Mouse (Mus musculus) kidney, adult 9 months (tissue): Measurements from ENCODE around the gene Crebrf.

Experiments used
- DNase-seq: peaks from one replicate; pipeline ENCODE4 v3.0.0; 2022

Crebrf gene

GRCm38 (mm10) chr17:26705463-26706359 is 9.7 kb upstream of the Crebrf start:
- DNase-seq = no peak

DNA sequence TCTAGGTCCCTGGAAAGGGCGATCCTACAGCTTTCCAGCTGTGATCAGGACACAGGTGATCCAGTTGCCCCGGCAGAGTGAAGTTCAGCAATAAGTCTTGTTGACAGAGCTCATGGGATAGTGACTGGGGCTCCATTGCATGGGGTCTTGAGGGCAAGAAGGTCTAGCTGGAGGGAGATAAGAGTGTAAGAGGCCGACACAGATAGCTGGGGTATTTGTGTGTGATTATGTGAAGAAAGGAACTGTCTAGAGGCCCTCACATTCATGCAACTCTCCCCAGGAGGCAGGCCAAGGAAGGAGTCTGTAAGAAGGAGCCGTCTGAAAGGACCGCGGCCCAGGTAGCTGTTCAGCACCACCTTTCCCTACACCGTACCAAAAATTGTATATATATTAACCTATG is 8.4 kb upstream of the Crebrf start:
- no peak for DNase-seq

DNA sequence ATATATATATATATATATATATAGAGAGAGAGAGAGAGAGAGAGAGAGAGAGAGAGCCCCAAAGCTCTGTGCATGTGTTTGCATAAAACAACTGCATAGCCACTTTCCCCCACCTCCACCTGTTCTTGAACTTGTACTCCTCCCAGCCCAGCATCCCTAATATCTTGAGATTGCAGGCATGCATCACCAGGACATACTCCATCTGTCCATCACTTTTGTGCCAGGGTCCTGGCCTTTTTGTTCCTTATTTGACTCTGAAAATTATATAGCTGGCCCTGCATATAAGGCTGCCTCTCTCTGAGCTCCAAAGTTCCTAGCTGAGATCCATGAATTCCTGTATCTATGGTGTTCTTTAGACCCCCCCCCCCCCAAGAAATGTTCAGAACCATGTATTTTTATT is 7.0 kb upstream of the Crebrf start:
- no peak for DNase-seq

DNA sequence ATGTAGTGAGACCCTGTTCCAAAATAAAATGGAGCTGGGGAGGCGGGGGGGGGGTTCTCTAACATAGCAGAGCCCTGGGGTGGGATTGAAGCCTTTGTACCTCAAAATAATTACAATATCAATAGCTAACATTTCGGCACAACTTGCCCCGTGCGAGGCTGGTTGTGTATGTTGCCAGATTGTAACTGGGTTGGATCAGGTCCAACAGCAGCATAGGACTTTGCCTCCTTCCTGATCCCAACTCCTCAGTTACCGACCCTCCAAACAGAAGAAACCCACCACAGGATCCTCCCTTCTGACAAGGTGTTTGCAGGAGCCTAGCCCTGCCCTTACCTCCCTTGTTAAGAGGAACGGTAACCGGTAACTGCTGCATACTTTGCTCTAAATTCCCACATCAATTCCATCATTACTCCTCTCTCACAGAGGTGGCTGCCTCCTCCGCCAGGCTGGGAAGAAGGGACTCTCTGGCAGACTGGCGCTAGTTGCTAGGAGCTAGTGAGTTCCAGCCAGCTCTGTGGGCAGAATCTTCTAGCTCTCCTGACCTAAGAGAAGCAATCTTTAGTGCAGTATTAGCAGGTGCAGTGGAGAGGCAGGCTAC is 6.4 kb upstream of the Crebrf start:
- no peak for DNase-seq

- no peak for DNase-seq
These were observed 5.4 kb upstream of the Crebrf start for GRCm38 (mm10) chr17:26710049-26710448.

DNA sequence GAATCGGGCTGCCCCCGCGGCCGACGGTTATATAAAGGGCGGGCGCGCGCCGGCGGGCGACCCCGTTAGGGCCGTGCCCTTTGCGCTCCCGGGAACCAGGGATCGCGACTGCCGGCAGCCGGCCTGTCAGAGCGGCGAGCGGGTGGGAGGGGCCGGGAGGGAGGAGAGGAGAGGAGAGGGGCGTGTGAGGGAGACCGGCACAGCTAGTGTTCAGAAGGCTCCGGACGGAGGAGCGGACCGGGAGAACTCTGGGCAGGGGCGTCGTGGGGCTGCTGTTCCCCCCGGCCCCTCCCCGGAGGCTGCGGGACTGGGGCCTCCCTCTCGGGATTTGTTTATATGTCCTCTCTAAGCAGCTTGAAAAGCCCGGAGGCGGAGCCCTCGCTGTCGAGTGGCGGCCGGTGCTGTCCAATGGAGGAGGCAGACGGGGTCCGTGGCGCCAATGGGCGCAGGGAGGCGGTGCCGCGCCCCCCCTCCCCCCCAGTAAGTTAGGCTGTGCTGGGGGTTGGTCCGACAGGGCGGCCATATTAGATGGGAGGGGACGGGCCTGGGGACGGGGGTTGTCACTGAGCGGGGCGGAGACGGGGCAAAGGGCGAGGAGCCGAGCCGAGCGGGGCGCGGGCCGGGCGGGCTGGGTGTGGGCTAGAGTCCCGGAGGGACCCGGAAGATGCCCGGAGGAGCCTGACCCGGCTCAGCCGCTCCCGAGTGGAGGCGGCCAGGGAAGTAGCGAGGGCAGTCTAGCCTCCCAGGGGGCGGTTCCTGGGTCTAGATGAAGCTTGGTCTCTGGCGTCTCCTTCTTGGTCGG is 667 bp downstream of the Crebrf start:
- peak; percentile 97 for DNase-seq

- DNase-seq = no peak
These were observed 2.4 kb downstream of the Crebrf start for GRCm38 (mm10) chr17:26717868-26718267.

DNA sequence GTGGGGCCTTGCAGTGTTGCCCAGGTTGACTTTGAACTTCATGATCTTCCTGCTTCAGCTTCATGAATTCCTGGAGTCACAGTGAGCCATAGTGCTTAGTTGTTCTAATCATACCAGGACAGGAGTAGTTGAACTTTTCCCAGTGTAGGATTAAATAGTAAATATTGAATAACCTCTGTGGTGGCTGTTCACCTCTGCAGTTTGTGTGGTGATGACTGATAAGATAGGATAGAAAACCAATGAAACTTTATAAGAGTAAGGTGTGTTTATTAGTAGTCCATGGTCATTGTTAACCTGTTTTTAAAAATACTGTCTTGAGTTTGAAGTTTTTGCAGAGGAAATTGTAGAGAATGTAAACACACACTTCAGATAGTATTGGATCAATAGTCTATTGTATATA is 4.0 kb downstream of the Crebrf start:
- no peak for DNase-seq

- DNase-seq = no peak
These were observed 6.4 kb downstream of the Crebrf start for GRCm38 (mm10) chr17:26721802-26722201.

DNA sequence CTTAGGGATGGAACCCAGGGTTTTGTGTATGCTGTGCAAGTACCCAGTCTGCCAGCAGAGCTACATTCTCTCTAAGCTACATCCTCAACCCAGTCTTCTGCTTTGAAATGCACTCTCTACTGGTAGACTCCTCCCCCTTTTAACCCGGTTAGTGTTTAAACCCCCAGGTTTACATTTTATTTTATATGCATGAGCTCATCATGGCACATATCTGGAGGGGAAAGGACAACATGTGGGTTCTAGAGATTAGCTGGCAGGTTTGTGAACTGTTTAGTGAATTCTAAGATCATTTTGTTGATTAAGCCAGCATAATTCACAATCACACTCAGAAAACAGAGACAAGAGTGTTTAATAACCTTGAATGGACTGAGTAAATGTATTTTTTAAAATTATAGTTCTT is 9.3 kb downstream of the Crebrf start:
- no peak for DNase-seq

DNA sequence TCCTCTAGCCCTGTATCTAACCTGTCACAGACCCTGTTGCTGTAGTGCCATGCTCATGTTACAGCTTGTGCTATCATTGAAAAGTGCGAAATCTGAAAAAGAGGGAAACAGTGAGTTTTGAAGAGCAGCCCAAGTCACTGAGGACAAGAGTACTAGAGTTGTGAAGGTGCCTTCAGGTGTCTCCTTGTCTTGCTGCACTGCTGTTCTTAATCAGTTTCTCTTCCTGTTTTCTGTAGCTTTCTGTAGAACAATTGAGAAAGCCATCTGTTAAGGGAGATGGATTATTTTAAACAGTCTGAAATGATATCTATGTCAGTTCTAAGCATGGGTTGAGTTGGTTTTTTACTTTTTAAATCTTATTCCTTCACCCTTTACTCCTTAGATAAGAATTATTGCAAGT is 11.2 kb downstream of the Crebrf start:
- no peak for DNase-seq

DNA sequence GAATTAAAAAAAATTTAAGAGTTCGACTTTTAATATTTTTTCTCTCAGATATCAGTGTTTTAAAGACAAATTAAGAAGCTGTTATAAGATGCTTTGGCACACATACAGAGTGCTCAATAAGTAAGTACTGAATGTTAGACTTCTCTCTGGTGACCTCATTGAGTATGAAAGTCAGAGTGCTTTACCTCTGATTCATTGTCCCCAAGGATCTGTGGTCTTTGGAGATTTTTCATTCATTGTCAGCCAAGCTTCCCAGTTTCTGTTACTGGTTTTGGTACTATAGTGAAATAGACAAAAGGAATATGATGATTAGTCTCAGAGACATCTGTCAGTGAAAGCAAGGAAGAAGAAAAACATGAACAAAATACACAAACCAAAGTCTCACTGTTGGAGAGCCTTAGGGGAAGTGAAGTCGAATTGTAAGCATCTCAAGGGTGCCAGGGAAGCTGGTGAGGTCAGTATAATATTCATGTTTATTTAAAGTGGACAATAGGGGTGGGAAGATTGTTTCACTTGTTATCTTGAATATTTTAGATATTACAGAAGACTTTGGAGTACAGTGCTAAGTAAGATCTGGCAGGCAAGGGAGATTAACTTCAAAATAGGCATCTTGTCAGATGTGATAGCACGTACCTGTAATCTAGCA is 11.8 kb downstream of the Crebrf start:
- DNase-seq = no peak

GRCm38 (mm10) chr17:26742581-26742980 is 27.1 kb downstream of the Crebrf start:
- no peak for DNase-seq

GRCm38 (mm10) chr17:26743294-26743693 is 27.8 kb downstream of the Crebrf start:
- DNase-seq = no peak

DNA sequence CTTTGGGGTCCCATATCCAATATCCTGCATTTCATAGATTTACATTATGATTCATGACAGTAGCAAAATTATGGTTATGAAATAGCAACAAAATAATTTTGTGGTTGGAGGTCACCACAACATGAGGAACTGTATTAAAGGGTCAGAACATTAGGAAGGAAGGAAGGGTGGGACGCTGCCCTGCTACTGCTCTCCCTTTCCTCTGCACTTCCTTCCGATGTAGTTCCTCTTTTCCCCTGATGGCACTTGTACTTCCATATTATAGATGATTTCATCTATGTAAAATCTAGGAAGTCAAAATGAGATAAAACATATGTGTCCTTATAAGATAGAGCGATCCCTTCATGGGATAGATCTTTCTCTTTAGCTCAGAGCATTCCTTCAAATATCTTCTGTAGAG is 34.5 kb downstream of the Crebrf start:
- no peak for DNase-seq

DNA sequence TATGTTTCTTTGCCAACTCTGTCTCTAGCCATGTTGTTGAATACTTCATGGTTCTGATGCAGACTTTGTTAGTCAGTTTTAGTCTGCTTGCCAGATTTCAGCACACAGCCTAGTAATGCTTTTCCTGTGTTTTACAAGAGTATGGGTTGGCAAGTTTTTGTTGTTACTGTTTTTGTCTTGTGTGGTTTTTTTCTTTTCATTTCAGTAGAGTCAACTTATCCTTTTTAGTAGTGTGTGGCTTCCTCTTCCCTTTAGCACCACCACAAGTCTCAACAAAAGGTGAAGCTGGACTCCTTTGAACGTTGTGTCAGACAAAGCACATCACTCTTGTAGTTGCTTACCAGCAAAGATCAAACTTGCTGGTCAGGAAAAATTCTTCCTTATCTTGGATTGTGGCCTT is 36.8 kb downstream of the Crebrf start:
- no peak for DNase-seq

DNA sequence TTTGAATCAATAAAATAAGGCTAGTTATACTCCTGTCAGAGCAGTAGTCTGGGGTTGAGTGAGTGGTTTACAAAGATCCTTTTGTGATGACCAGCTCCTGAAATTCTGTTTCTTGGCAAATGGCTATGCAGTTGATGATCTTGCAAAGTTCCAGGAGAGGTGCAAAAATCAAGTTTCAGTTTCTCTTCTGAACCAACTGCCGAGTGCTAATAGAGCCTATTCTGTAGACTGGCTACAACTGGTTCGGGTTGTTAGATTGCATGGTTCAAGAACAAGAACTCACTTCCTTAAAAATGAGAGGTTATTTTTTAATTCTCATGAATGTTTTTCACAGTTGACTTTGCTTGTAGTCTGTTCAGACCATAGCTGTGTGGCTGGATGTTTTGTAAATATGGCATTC is 38.0 kb downstream of the Crebrf start:
- DNase-seq = peak; percentile 42

GRCm38 (mm10) chr17:26767100-26767753 is 51.8 kb downstream of the Crebrf start:
- no peak for DNase-seq

DNA sequence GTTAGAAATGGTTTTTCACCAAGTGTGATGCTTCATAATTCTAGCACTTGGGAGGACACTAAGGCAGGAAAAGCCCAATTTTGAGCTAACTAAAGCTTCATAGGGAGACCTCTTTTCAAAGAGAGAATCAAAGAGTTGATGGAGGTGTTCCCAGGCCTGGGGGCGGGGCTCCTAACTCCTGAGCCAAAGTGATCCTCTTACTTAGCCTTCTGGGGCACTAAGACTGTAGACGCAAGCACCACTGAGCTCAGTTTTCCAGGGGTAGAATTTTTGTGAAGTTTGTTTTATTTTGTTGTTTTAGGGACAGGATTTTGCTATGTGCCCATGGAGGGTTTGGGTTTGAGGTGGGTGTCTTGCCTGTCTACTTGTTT is 52.3 kb downstream of the Crebrf start:
- no peak for DNase-seq

DNA sequence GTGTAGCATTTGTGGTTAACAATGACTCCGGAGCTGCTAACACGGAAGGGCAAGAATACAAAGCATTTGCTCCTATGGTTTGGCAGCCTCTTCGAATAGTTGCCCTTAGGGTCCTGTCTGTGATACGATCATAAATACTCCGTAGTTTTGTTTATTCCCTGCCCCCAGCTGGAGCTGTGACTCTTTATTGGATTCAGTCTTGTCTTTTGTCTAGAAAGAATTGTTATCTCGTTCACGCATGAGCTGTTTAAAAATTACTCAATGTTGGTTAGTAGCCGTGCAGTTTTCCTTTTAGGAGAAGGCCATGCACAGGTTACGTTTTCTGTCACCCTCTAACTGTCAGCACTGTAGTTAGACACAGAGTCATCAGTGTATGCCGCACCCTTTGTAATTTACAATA is 60.8 kb downstream of the Crebrf start:
- no peak for DNase-seq

- no peak for DNase-seq
These were observed 62.6 kb downstream of the Crebrf start for GRCm38 (mm10) chr17:26778001-26778400.

DNA sequence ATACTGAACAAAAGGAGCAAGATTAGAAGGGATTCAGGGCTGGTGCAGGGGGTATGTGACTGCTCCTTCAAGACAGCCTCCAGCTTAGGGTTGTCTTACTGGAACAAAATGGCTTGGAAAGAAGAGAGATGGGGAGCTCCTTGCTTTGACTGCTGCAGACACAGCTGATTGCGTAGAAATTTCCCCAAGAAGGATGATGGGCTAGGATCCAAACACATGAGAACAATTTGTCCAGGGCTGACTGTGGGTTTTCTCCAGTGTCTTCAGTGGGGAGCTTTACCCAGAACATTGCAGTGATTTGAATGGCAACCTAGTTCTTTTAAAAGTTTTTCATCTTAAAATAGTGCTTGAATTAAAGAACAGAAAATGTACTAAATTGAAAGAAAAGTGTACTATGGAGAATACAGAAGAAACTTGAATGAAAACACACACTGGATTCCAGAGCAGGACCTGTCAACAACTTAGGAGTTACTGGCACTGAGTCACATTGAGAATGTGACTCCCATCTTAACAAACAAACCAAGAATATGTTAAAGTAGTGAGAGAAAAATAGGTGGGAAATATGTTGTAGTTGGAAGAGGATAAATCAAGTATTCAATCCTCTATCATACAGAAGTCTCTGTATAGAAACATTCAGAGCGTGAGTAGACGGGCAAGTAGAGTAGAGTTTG is 63.1 kb downstream of the Crebrf start:
- DNase-seq = no peak
